Mouse (Mus musculus): ENCODE measurements around the gene Olfr666.
"Not testable (repeated sequence)": the region's sequence is repeated elsewhere in the genome, so short reads cannot be mapped to it uniquely, and the experiment has no call there.

The Olfr666 gene

GRCm38 (mm10) chr7:104895852-104896251 is at the start of gene Olfr666:
Olfr666 (minus strand) TSS chr7:104895952.
- DNase-seq: no peak

- no peak for DNase-seq
These were observed 38.2 kb upstream of the Olfr666 start, which contains the start of gene Olfr669 for GRCm38 (mm10) chr7:104933940-104934339. Olfr669 (plus strand) TSS chr7:104934240.

GRCm38 (mm10) chr7:104927957-104928356 is 32.2 kb upstream of the Olfr666 start, which contains the start of gene Olfr668:
Olfr668 (minus strand) TSS chr7:104928057.
- no peak for DNase-seq

- no peak for DNase-seq
These were observed 25.6 kb upstream of the Olfr666 start, which contains the start of gene Olfr667 for GRCm38 (mm10) chr7:104921382-104921781. Olfr667 (minus strand) TSS chr7:104921482.

- no peak for DNase-seq
These were observed 18.0 kb downstream of the Olfr666 start, which contains the start of gene Olfr665 for GRCm38 (mm10) chr7:104877731-104878130. Olfr665 (plus strand) TSS chr7:104878031.

- no peak for DNase-seq
These were observed 34.4 kb downstream of the Olfr666 start for GRCm38 (mm10) chr7:104861381-104861780.

- DNase-seq: no peak
These were observed 38.1 kb downstream of the Olfr666 start for GRCm38 (mm10) chr7:104857683-104858082.

GRCm38 (mm10) chr7:104856709-104857108 is 39.0 kb downstream of the Olfr666 start, which contains the start of gene Usp17la:
Usp17la (plus strand) TSS chr7:104857009.
- not testable (repeated sequence) for DNase-seq

- DNase-seq: no peak
These were observed 40.5 kb downstream of the Olfr666 start for GRCm38 (mm10) chr7:104855248-104855750.

- not testable (repeated sequence) for DNase-seq
These were observed 44.2 kb downstream of the Olfr666 start for GRCm38 (mm10) chr7:104851546-104851945.

GRCm38 (mm10) chr7:104843731-104844287 is 51.9 kb downstream of the Olfr666 start:
- DNase-seq: no peak

- no peak for DNase-seq
These were observed 53.2 kb downstream of the Olfr666 start, which contains the start of gene Usp17lb for GRCm38 (mm10) chr7:104842503-104842902. Usp17lb (minus strand) TSS chr7:104842603.
